Mouse (Mus musculus): ENCODE data around the gene Chil1.

The Chil1 gene

DNA sequence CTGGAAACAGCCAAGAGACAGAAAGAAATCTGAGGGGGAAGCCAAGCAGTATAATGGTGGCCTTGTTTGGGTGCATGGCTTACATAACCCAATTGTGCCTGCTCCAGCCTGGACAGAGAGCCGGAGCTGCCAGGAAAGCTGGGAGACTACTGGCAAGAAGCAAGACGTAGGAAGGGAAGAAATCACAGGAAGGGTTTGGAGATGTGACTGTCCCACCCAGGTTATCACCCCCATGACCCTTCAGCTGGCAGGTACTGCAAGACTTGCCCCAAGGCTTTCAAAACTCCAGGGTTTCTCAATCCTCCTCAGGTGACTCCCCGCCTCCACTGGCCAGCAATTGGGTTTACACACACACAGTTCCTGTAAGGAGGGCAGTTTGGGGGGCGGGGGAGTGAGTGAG lies at the start of gene Chil1:
TSS of gene Chil1 (plus strand) at position 152 of the 400 bp plus-strand sequence.
- no peak for DNase-seq (ENCODE audit: extremely low read depth, insufficient read length, low spot score)

DNA sequence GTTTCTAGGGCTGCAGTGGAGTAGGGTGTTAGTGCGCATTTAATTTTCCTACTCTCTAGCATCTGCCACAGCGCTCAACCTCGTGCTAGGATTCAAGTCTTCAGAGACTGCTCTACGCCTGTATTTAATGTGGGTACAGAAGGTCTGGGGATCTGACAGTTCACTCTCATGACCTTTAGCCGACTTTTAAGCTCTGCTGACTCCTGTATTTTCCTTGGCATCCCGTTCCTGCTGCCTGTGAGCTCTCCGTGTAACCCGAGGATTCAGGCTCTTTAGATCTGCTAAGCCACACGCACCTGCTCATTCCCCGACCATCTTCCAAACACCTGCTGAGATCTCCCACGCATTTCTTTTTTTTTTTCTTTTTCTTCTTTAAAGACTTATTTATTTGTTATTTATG lies 48.7 kb upstream of the Chil1 start:
- no peak for DNase-seq (ENCODE audit: extremely low read depth, insufficient read length, low spot score)

DNA sequence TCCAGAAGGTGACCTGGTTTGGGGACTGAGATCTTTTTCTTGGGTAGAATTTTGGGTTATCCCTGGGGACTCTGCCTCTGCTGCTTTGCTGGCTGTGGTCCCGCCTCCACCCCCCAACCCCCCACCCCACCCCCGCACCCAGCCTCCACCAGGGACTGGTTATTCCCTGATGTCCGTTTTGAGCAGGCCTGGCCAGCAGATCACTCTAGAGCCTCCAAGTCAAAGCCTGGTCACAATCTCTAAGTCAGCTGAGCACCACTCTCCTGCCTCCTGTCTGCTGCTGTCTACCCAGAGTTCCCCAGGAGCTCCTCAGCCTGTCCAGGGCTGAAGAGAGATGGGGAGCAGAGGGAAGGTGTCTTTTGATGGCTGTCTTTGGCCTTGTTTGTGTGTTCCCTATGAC lies 45.6 kb upstream of the Chil1 start:
- DNase-seq (ENCODE audit: extremely low read depth, insufficient read length, low spot score), result no peak

DNA sequence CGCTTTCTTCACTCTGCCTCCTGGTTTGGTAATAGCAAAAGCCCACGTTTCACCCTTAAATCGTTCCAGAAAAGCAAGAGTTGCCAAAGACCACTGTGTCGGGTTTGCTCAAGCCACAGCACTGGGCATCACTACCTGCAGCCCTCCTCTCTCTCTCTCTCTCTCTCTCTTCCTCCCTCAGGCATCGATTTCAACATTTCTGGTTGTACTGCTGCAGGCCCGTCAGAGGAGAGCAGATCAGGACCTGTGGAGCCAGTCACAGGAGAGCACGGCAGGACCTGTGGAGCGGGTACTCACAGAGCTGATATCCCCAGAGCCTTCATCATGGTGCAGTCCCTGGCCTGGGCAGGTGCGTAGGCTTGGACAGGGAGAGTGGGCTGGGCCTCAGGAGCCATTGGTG lies 43.6 kb upstream of the Chil1 start:
- no peak for DNase-seq (ENCODE audit: extremely low read depth, insufficient read length, low spot score)

DNA sequence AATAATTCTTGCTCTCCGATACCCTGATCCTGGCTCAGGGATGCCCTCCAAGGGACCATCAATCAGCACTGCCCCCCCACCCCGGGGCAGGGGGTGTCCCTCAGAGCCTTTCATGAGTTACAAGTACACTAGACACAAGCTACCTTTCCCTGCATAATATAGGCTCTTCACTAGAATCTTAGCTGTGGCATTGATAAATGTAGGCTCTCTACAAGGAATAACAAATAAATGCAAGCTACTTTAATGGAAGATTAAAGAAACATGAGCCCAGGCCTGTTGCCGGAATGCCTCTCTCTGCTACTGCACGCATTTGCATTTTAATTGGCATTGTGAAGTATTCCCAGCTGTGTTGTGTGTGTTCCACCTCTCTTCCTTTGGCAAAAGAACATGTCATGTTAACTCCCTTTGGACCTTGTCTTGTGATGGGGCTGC lies 39.6 kb upstream of the Chil1 start:
- no peak for DNase-seq (ENCODE audit: extremely low read depth, insufficient read length, low spot score)

DNA sequence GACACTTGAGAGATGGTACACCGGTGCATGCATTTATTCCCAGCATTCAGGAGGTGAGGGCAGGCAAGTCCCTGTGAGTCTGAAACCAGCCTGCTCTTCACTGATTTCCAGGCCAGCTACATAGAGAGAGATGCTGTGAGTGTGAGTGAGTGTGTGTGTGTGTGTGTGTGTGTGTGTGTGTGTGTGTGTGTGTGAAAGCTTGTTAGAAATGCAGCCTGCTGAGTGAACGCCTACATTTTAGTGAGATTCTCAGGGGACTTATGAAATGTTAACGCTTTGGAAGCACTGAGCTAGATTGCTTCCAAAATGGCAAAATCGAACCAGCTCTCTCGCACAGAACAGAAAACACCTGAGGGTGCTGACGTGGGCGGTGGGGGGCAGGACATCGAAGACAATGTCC lies 35.9 kb upstream of the Chil1 start:
- no peak for DNase-seq (ENCODE audit: extremely low read depth, insufficient read length, low spot score)

DNA sequence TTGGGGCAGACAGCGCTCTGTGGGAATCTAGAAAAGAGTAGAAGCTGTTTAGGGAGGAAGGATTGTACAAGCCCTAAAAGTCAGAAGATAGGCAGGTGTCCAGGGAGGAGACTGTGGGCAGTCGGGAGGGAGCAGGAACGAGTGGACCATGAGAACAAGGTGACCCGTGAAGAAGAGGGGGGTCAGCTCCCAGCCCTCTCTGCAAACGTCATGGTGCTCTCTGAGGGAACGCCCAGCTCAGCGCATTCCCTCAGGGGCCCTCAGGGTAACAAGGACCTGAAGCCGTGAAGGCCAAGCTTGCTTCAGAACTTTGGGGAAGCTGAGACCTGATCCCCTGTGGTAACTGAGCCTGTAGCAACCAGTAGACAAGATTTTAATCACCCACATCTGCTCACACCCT lies 31.9 kb upstream of the Chil1 start:
- no peak for DNase-seq (ENCODE audit: extremely low read depth, insufficient read length, low spot score)

DNA sequence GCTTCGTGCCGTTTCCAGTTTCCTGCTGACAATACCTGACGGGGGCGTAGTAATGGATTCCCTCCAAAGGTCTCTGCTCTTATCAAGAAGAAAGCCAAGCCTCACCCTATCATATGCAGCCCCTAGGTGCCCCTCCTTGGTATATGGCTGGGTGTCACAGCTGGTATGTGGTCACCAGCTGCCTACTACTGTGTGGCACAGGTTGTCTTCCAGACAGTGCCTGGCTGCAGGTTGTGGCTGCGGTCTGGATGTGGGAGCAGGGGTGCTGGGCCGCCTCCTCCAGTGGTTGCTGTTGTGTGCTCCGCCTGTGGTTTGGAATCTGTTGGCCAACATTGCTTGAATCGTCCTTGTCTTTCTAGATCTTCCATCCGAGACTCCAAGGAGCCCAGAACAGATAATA lies 31.2 kb upstream of the Chil1 start:
- no peak for DNase-seq (ENCODE audit: extremely low read depth, insufficient read length, low spot score)

DNA sequence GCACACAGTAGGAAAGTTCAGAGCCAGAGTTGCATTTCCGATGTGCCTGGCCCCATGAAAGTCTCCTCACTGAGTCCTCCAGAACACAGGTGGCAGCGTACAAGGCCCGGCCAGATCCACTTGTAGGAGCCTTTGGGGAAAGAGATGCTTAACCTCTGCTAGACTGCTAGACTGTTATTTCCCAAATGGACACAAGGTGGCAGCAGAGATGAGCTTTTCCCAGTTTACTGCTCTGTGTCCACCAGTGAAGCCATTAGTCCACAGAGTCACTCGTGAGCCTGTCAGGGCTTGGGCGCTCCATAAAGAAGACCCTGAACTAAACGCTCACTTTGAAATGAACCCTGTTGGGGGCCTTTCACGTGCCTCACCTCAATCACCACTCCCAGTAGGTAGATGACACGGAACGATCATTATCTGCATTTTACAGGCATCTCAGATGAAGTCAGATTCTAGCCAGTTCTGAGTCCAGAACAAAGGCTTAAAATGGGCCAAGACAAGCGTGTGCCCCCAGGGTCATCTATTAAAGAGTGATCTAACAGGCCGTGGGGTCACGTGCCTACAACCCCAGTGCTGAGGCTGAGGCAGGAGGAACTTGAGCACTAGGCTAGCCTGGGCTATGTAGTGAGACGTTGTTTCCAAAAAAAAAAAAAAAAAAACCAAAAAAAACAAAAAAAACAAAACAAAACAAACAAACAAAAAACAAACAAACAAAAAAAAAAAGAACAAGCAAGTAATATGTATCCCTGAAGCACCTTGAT lies 30.1 kb upstream of the Chil1 start:
- DNase-seq (ENCODE audit: extremely low read depth, insufficient read length, low spot score), result peak; percentile 52

DNA sequence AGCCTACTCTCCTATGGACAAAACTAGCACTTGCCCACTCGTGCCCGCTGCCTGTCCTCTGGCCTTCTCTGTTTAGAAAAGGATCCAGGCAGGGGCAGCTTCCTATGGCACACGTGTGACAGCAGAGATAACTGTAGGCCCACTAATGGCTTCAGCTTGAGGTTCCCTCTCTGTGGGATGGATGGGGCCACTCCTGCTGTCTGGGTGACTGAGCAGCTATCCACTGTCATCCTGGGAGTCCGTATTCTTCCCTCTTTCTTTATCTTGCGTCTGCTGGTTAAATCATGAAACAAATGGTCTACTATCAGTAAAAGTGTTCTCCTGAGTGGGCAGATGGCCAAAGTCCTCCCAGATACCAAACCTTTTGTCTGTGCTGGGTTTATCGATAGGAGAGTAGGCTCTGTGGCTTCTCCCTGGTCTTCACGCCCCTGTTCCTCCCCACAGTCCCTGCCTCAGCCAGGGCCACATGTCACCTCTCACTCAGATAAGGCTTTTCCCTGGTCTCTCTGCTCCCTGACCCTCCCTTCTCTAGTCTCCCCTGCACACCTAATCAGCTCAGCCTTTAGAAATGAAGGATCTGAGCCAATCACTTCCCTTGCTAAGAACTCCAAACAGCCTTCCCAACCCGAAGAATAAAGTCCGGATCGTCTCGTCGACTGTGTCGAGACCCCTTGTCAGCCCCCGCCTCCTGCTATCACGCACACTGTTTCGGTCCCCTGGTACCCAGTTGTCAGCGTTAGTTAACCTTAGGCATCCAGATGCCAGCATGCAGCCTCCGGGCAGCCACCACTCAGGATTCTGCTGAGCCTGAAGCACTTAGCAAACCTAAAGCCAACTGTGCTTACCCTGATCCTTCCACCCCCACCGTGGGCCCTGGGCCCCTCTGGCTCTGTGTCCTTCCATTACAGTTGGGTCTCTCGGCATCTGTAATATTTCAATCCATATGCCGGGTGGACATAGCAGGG lies 29.1 kb upstream of the Chil1 start:
- DNase-seq (ENCODE audit: extremely low read depth, insufficient read length, low spot score), result no peak

DNA sequence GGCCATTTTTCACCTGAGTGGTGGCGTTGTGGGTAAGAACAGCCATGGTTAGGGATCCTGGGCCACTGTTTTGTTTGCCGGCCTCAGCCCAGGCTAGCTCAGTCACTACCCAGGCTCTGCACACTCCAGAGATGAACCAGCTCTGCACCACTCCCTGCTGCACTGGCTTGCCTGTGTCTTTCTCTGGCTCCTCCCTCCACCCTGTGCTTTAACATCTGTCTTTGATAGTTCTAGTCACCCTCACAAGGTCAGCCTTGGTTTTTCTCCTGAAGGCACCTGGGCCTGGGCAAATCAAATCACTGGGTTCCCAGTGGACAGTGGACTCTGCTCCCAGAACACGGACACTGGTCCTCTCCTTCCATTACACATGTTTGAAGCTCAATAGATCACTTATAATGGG lies 27.9 kb upstream of the Chil1 start:
- no peak for DNase-seq (ENCODE audit: extremely low read depth, insufficient read length, low spot score)

DNA sequence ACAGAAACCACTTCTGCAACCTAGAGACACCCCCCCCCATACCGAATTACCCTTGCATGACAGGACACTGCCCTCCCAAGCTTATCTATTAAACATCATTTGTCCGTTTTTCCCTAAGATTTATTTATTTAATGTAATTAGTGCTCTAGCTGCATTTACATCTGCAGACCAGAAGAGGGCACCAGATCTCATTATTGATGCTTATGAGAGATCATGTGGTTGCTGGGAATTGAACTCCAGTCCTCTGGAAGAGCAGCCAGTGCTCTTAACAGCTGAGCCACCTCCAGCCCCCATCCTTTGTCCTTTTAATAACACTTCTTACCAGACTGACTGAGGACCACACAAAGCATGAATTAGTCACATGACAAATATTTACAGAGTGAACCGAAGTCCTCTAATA lies 27.3 kb upstream of the Chil1 start:
- DNase-seq (ENCODE audit: extremely low read depth, insufficient read length, low spot score), result no peak

DNA sequence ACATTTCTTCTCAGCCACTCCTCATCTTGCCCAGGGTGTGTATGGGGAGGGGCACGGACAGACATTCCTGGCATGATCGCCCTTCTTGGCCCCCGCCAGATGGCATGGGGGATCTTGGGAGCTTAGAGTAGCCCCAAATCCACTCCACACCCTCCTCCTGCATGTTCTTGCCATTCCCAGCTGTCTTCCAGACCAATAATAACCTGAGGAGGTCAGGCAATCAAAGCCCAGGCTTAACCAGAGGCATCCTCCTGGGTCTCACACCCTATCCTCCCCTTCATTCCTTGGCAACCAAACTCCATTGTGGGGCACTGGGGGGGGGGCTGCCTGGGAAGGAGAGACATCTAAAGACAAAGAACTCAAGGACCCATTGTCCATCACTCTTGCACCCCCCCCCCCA lies 21.6 kb upstream of the Chil1 start:
- DNase-seq (ENCODE audit: extremely low read depth, insufficient read length, low spot score), result no peak

DNA sequence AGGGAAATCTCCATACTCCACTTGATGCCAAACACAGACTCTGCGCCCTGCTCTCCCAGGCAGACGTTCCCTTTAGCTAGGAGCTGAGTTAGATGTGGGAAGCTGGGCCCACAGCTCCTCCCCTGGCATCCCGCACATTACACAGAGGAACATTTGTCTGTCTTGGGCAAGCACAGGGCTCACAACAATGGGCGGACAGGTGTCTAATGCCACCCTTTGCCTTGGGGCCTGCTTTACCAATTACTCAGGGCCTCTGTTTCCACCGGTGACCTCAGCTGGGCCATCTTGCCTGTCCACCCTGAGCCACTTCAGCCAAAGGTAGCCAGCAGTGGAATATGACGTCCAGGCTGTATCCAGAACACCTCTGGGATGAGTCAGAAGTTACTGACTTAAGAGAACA lies 20.6 kb upstream of the Chil1 start:
- no peak for DNase-seq (ENCODE audit: extremely low read depth, insufficient read length, low spot score)

DNA sequence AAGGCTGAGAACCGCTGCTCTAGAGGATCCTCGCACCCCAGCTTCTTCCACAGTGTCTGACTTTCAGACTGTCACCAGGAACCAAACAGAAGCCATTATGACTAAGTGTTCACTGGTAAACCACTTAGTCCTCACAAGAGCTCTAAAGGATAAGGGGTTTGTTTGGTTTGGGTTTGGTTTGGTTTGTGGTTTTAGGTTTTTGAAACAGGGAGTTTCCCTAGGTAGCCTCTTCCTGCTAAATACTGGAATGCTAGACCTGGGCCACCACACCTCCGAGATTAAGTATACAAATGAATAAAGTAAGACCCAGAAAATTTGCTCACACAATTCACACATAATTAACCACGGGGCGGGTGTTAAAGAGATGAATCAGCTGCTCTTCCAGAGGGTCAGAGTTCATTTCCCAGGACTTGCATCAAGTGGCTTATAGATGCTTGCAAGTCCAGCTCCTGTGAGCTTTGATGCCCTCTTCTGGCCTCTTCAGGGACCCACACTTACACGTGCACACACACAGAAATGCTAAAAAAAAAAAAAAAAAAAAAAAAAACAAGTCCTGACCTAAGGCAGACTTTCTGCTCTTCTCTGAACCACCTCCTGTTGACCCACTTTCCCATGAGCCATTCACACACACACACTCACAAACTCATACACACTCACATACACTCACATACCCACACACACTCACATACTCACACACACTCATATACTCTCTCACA lies 19.3 kb upstream of the Chil1 start:
- DNase-seq (ENCODE audit: extremely low read depth, insufficient read length, low spot score), result no peak

DNA sequence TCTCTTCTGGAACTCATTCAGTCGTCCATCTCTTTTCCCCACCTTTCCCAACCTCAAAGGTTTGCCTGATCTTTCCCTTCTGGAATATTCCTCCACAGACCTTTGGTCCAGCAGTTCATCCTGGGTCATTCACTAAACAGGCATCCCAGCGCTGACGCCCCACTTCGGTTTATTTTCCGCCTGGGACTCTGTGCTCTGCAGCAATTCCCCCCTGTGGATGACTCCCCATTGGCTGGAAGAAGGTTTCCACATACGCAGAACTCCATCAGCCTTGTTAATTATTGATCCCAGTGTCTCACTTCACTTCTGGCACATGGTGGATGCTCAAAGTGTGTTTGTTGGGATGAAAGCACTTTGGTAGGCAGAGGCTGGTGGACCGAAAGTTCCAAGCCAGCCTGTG lies 18.5 kb upstream of the Chil1 start:
- DNase-seq (ENCODE audit: extremely low read depth, insufficient read length, low spot score), result no peak

DNA sequence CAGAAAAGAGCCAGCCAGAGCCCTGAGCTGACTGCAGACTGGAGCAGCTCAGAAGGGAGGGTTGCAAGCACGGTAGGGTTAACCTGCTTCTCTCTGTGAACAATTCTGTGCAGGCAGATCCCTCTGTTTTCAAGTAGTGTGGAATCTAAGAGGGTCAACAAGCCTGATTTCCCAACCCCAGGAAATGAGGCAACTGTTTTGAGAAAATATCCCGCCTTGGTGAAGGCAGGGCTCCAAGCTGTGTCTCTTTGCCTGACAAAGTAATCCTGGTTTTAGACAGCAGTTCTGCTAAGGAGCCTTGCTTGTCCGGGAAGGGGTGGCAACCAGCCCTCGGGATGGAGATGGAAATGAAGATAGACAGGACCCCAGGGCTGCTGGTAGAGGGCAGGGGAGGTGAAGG lies 17.5 kb upstream of the Chil1 start:
- DNase-seq (ENCODE audit: extremely low read depth, insufficient read length, low spot score), result no peak

DNA sequence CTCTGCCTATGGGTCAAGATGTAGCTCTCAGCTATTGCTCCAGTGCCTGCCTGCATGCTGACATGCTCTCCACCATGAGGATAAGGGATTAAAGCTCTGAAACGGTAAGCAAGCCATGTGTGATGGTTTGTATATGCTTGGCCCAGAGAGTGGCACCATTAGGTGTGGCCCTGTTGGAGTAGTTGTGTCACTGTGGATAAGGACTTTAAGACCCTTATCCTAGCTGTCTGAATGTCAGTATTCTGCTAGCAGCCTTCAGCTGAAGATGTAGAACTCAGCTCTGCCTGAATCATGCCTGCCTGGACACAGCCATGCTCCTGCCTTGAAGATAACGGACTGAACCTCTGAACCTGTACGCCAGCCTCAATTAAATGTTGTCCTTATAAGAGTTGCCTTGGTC lies 15.4 kb upstream of the Chil1 start:
- no peak for DNase-seq (ENCODE audit: extremely low read depth, insufficient read length, low spot score)

DNA sequence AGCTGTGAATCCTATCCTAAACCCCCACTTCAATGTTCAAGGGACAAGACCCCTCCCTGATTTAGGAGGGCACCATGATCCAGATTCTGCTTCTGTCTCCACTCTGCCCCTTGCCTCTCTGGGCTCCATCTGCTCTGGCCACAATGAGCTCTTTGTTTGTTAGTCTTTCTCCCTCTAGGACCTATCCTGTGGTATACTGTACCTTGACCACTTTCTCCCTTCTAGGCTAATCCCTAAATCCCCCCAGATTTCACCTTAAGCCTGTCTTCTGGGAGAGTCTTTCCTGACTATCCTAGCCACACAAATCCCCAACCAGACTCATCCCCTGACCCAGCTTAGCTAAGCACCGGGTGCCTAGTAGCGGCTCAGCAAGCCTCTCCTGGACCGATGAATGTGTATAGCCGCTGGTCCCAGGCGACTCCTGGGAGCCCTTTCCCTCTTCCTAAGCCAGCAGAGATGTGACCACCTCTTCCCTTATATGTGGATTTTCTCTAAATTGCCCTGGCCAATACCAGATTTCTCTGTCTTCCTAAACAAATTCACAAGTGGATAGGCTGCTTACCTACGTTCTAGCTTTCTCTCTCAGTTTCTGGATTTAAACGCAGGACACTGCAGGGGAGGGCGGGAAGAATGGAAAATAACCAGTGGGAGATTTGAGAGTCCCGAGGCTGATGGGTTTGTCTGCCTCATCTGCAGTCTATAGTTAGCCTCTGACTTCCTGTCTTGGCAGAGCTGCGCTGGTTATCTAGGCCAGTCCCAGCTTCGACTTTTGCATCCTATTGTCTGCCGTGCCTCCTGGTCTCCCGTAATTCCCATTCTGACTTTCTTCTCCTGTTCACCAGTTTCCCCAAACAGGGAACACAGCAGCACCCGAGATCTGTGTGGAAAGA lies 14.3 kb upstream of the Chil1 start:
- DNase-seq (ENCODE audit: extremely low read depth, insufficient read length, low spot score), result no peak

DNA sequence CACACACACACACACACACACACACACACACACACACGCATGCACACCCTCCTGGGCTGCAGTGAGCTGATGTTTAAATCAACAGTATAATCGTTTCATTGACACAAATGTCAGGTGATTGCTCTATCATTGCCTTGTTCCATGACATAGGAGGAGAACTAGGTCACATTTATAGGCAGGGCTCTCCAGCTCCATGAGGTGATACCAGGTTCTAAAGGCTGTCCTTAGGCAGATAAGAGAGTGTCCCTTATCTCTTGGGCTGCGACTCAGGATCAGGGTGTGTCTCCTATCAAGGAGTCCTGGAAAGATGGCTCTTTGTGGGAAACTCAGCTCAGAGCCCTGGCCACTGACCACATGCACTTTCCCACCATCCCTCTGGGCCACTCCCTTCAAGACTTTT lies 13.4 kb upstream of the Chil1 start:
- DNase-seq (ENCODE audit: extremely low read depth, insufficient read length, low spot score), result no peak

Data from 3134 (cell line).